Mouse (Mus musculus): ENCODE results near the gene Gm49776.
"Not testable (repeated sequence)": the region's sequence is repeated elsewhere in the genome, so short reads cannot be mapped to it uniquely, and the experiment has no call there.

Gm49776 gene

GRCm38 (mm10) chr16:18202061-18202460 is 56.1 kb downstream of the Gm49776 start:
- DNase-seq (ENCODE audit: low spot score): no peak

DNA sequence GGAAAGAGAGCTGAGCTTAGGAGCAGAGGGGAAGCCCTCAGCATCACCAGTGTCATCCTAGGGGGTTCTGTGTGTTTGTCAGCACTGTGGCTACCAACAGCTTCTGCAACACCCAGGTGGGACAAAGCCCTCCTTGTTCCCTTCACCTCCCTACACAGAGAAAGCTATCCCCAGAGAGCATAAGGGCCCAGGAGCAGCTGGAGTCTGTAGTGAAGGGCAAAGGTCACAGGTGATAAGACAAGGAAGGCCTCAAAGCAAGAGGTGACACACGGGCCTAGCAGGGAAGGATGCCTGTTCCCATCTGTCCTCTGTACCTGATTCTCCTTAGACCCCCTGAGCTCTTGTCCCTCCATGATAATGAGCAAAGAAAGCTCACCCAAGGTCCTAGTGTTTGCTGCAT is 56.5 kb downstream of the Gm49776 start:
- no peak for DNase-seq (ENCODE audit: low spot score)

DNA sequence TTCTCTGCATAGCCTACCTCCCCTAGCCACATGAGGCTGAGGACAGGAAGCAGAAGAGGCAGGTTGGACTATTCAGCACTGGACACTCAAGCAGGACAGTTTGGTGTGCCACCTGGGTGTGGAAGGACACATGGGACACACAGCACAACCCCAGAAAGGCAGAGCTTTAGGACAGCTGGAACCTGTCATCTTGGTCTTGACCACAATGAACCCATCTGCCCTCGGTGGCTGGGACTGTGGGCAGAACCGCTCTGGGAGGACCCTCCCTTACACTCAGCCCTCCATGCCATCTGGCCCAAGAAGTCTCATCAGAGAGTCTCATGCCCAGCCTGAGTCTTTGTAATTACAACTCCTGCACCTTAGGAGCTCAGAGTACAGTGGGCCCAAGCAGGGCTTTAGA is 58.1 kb downstream of the Gm49776 start:
- no peak for DNase-seq (ENCODE audit: low spot score)

- DNase-seq (ENCODE audit: low spot score): no peak
Observed at GRCm38 (mm10) chr16:18198365-18199098, 59.6 kb downstream of the Gm49776 start.

GRCm38 (mm10) chr16:18197881-18198280 is 60.2 kb downstream of the Gm49776 start:
- no peak for DNase-seq (ENCODE audit: low spot score)

- DNase-seq (ENCODE audit: low spot score): not testable (repeated sequence)
Observed at GRCm38 (mm10) chr16:18195561-18195960, 62.6 kb downstream of the Gm49776 start.

Data from urinary bladder, postnatal 14 days (tissue).